Mouse (Mus musculus) liver, embryonic 11.5 days (tissue): ENCODE results near the gene Agtpbp1. TPM values are rescaled to one million over a fixed set of nuclear protein-coding genes. Genes with fewer than 3 reads are reported as not detected.

Experiments
- ATAC-seq: fragments of 200-750 bp; cut with Nextera tagmentation; replicated peaks from 2 replicates; pipeline ENCODE4 v1.8.0; 2017; ENCODE audit warnings: moderate number of reproducible peaks, mild to moderate bottlenecking, moderate TSS enrichment, moderate library complexity; ENCODE audit not compliant: low FRiP score
- DNase-seq: peaks from one replicate; pipeline ENCODE4 v3.0.0-alpha.2; 2017; ENCODE audit warnings: low spot score
- H3K27ac ChIP-seq: fragments of 300-500 bp; sonication (generic); 2 replicates; pipeline ENCODE4 v1.5.1; 2014; ENCODE audit warnings: mild to moderate bottlenecking, low read depth, low read length, control low read depth
- H3K27me3 ChIP-seq: fragments of 300-500 bp; sonication (generic); replicated peaks from 2 replicates; pipeline ENCODE4 v1.6.1; 2014; ENCODE audit warnings: low read length, mixed read lengths; ENCODE audit not compliant: control insufficient read depth, insufficient read depth
- H3K36me3 ChIP-seq: fragments of 300-500 bp; sonication (generic); 2 replicates; pipeline ENCODE4 v1.6.1; 2014; ENCODE audit warnings: mild to moderate bottlenecking, low read length, moderate library complexity, mixed read lengths; ENCODE audit not compliant: control insufficient read depth, insufficient read depth
- H3K4me1 ChIP-seq: fragments of 300-500 bp; sonication (generic); replicated peaks from 2 replicates; pipeline ENCODE4 v1.6.1; 2014; ENCODE audit warnings: low read length, mixed read lengths; ENCODE audit not compliant: control insufficient read depth, insufficient read depth
- H3K4me2 ChIP-seq: fragments of 300-500 bp; sonication (generic); 2 replicates; pipeline ENCODE4 v1.6.1; 2014; ENCODE audit warnings: mild to moderate bottlenecking, control low read depth, moderate library complexity
- H3K4me3 ChIP-seq: fragments of 300-500 bp; sonication (generic); 2 replicates; pipeline ENCODE4 v1.5.1; 2014; ENCODE audit warnings: low read depth, low read length, control low read depth
- H3K9ac ChIP-seq: fragments of 300-500 bp; sonication (generic); 2 replicates; pipeline ENCODE4 v1.6.1; 2014; ENCODE audit warnings: low read depth, low read length, control low read depth
- H3K9me3 ChIP-seq: fragments of 300-500 bp; sonication (generic); 2 replicates; pipeline ENCODE4 v1.6.1; 2016; ENCODE audit warnings: low read length, inconsistent platforms, mixed read lengths; ENCODE audit not compliant: control insufficient read depth
- WGBS: fragments of 180-500 bp; shearing (Covaris S2); extraction: QIAGEN DNeasy Blood & Tissue Kit; methylation state at CpG from one replicate; pipeline ENCODE4 v1.1.7; 2014; 5-methylcytosine and 5-hydroxymethylcytosine counted together
- polyA plus RNA-seq: library from polyadenylated mRNA; unstranded; fragments of >200 nt; fragmentation: Nextera tagmentation; extraction: Ambion mirVana; gene quantifications from 2 replicates; pipeline ENCODE4 v1.2.1, GENCODE M21; 2014

Gene Agtpbp1
- polyA plus RNA-seq, 1 experiment from 2014 or later, result 15.6 TPM

DNA sequence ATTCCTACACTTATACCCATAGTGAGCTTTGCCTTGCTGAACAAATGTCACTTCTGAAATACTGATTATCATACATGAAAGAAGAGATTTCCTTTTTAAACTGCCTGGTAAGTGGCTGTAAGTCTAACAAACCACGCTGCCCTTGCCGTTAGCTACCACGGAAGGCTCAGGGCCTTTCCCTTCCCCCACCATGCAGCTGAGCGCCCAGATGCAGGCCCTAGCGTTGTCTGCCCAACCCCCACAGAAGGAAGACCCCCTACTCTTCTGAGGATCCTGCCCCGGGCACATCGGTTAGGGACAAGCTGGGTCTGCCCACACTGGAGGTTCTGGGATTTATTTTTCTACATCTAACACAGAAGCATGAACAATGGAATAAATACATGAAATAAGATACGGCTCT is 89.2 kb downstream of the Agtpbp1 start:
- Histone ChIP-seq H3K36me3 (peaks cover 9% of the 10 kb centered on the region), H3K4me3 (no peak overlapping the region), H3K27me3 (no peaks in the 10 kb centered on the region), H3K4me1 (no peaks in the 10 kb centered on the region; the same call in 1 of the 2 replicates), H3K9me3 (no peaks in the 10 kb centered on the region), H3K27ac (no peak overlapping the region), H3K9ac (no peak overlapping the region; the same call in 1 of the 2 replicates), H3K4me2 (no peak overlapping the region)
- WGBS, result 55% methylated on average over 8 of the region's 8 CpGs
- DNase-seq (no peak), ATAC-seq (no peak; the same call in 1 of the 2 replicates)

DNA sequence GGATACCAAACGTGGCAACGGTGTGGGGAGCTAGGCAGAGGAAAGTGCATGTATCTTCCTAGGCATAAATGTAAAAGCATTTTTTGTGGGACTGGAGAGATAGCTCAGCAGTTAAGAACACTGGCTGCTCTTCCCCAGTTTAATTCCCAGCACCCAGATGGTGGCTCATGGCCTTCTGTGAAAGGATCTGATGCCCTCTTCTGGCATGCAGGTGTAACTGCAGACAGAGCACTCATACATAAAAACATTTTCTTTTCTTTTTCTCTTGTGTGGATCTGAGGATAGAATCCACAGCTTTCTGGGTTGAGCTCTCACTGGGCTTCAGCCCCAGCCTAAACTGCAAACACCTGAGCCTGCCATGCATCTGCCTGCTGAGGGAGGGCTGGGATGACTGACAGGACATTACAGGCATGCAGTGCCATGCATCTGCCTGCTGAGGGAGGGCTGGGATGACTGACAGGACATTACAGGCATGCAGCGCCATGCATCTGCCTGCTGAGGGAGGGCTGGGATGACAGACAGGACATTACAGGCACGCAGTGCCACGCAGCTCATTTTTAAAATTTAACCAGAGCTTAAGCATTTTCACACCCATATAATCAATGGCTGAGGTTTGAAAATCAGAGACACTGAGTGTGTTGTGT is 90.3 kb downstream of the Agtpbp1 start:
- Histone ChIP-seq H3K4me2 (no peak overlapping the region), H3K4me3 (no peak overlapping the region), H3K9ac (no peak overlapping the region), H3K27ac (no peak overlapping the region), H3K4me1 (no peaks in the 10 kb centered on the region; the same call in 1 of the 2 replicates), H3K27me3 (no peaks in the 10 kb centered on the region), H3K36me3 (peaks cover 6% of the 10 kb centered on the region), H3K9me3 (no peaks in the 10 kb centered on the region)
- DNase-seq (no peak), ATAC-seq (no peak)
- WGBS, result 78% methylated on average over 5 of the region's 5 CpGs

DNA sequence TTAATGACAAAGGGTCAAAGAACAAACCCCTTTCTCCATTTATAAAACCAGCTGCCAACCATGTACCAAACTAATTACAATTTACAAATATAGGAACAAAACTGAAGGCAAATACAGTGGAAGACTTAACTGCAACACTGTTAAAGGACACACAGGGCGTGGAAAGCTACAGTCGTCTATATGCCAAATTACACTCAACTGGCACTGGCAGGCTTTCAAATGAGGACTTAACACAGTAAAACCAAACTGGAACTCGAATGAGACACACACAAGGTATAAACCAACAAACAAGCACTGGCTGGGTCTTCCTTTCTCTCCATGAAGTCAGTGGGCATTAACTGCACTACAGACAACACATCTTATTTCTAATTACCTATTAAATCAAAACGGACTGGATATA is 94.3 kb downstream of the Agtpbp1 start:
- Histone ChIP-seq H3K9ac (no peak overlapping the region), H3K4me2 (no peak overlapping the region), H3K4me3 (no peak overlapping the region), H3K27me3 (no peaks in the 10 kb centered on the region), H3K36me3 (peaks cover 6% of the 10 kb centered on the region), H3K27ac (no peak overlapping the region), H3K9me3 (no peaks in the 10 kb centered on the region), H3K4me1 (no peaks in the 10 kb centered on the region; the same call in 1 of the 2 replicates)
- ATAC-seq (no peak), DNase-seq (no peak)
- WGBS, result 71% methylated on average over 4 of the region's 4 CpGs

DNA sequence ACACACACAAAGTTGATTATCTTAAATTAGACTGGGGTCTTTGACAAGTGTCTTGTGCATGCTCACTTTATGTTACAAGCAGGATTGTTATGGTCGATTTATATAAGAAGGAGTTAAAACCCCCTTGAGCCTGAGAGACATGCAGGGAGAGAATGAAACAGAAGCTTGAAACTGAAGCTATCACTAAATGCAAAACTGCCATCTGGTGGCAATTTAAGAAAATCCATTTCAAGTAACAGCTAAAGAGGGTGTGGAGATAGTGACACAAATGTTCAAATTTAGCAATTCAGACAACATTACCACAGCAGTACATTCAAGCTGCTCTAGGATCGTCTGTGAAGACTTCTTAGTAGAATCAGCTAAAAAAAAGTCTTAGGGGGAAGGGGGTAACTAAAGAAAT is 95.9 kb downstream of the Agtpbp1 start:
- no peak for DNase-seq
- WGBS, result 62% methylated on average over 2 of the region's 2 CpGs
- ATAC-seq, result no peak

DNA sequence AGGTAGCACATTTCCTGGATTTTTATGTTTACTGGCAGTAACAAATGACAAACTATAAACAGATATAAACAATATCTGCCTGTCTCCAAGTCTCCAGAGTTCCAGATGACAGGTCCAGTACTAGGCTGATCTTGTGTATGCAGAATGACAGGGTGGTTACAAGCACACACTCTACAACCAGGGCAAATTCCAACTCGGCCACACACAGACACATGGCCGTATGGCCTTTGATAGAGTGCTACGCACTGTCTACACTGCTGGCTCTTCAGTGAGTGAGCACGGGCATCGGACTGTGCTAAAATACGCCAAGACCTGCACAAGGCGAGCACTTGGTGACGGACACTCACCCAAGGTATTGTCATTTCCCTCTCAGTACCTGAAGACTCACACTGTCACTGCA is 97.7 kb downstream of the Agtpbp1 start:
- WGBS, result 93% methylated on average over 8 of the region's 8 CpGs
- Histone ChIP-seq H3K4me2 (no peak overlapping the region), H3K4me3 (no peak overlapping the region), H3K27ac (no peak overlapping the region), H3K27me3 (no peaks in the 10 kb centered on the region), H3K36me3 (no peaks in the 10 kb centered on the region; the same call in 1 of the 2 replicates), H3K9me3 (no peaks in the 10 kb centered on the region), H3K9ac (no peak overlapping the region), H3K4me1 (no peaks in the 10 kb centered on the region)
- no peak for ATAC-seq
- DNase-seq, result no peak

More for the DNA sequence above, 95.9 kb downstream of the Agtpbp1 start:
- Histone ChIP-seq H3K4me1 (no peaks in the 10 kb centered on the region), H3K36me3 (no peaks in the 10 kb centered on the region), H3K27ac (no peak overlapping the region), H3K4me3 (no peak overlapping the region), H3K9ac (no peak overlapping the region), H3K4me2 (no peak overlapping the region), H3K27me3 (no peaks in the 10 kb centered on the region), H3K9me3 (no peaks in the 10 kb centered on the region)

DNA sequence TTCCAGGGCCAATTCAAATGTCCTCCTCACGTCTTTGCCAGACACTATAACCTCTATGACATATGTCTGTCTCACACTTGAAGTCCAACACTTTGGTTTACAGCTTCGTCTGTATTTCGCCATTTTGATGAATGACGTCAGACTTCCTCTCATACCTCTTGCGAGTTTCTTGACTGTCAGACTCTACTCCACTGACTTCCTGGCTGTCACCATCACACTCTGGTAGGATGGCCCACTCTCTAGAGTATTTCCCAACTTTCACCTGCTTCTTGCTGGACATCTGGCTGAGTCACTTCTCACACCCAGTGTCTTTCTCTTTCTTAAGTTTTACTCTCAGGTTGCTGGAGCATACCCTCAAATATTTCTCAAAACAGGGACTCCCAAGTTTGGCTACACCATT is 98.8 kb downstream of the Agtpbp1 start:
- no peak overlapping the region for H3K9ac ChIP-seq
- no peak overlapping the region for H3K27ac ChIP-seq
- H3K9me3 ChIP-seq, result no peaks in the 10 kb centered on the region
- H3K4me3 ChIP-seq, result no peak overlapping the region
- H3K4me1 ChIP-seq, result no peaks in the 10 kb centered on the region
- H3K4me2 ChIP-seq, result no peak overlapping the region
- H3K27me3 ChIP-seq, result no peaks in the 10 kb centered on the region
- ATAC-seq (no peak), DNase-seq (no peak)
- 78% methylated on average over 5 of the region's 5 CpGs for WGBS
- no peaks in the 10 kb centered on the region; the same call in 1 of the 2 replicates for H3K36me3 ChIP-seq

DNA sequence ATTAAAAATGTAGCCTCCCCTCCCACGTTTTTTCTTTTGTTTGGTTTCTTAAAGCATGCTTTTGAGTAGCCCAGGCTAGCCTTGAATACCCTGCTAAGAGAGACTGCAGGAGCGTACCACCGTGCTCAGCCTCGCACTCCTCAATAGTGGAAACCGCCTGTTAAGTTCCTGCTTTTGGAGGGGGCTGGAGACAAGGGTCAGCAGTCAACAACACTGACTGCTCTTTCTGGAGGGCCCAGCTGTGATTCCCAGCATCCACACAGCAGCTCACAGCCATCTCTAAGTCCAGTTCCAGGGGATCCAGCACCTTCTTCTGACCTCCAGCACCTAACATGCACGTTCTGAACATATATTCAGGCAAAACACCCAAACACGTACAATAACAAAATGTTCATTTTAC is 99.6 kb downstream of the Agtpbp1 start:
- no peaks in the 10 kb centered on the region for H3K4me1 ChIP-seq
- no peak overlapping the region for H3K4me2 ChIP-seq
- H3K4me3 ChIP-seq, result no peak overlapping the region
- H3K9ac ChIP-seq, result no peak overlapping the region
- no peaks in the 10 kb centered on the region for H3K27me3 ChIP-seq
- no peaks in the 10 kb centered on the region; the same call in 1 of the 2 replicates for H3K36me3 ChIP-seq
- no peak overlapping the region for H3K27ac ChIP-seq
- 74% methylated on average over 7 of the region's 7 CpGs for WGBS
- ATAC-seq (no peak), DNase-seq (no peak)
- H3K9me3 ChIP-seq, result no peaks in the 10 kb centered on the region

DNA sequence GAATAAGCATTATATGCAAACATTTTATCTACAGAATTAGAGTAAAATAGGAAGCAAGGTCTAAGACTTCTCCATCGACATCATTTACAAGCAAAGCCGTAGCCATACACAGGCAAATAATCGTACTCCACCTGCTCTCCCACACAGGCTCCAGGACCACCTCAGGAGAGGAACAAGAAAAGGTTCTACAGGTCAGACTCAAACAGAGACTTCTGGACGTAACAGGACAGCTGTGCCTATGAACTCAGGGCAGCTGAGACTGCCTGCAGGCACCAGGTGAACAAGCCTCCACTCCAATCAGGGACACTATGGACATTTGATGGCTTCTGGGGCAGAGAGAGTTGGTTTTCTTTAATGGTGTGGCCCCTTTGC is 103.6 kb downstream of the Agtpbp1 start:
- Histone ChIP-seq H3K9me3 (no peaks in the 10 kb centered on the region), H3K4me2 (no peak overlapping the region), H3K4me1 (no peaks in the 10 kb centered on the region), H3K9ac (no peak overlapping the region), H3K27ac (no peak overlapping the region), H3K4me3 (no peak overlapping the region), H3K36me3 (no peaks in the 10 kb centered on the region; the same call in 1 of the 2 replicates), H3K27me3 (no peaks in the 10 kb centered on the region)
- ATAC-seq (no peak), DNase-seq (no peak)
- WGBS, result 90% methylated on average over 4 of the region's 4 CpGs
